Mouse (Mus musculus): ENCODE data around the gene Sdk2.

DNA sequence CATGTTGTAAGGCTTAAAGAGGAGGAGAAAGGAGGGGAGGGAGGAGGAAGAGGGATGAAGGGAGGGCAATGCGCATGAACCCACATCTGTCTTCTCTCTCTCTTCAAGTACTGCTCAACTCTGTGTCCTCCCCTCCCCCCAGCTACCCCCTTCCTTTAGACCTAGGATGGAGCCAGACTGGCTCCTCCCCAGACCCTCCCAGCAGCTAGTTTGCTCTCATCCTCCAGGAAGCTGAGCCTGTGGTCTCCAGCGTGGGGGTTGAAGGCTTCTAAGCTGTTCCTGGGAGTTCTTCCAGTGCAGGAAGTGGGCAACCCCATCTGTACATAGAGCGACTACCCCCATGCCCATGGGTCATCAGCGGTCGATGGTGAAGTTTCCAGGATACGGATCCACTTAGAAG is 38.8 kb downstream of the Sdk2 start:
- TF ChIP-seq SIN3A (IDR thresholded peaks at IDR 0.05; ENCODE audit: low read length), result no peak
- TF ChIP-seq CTCF (IDR thresholded peaks at IDR 0.05 in 2 of 3, conservative IDR thresholded peaks at IDR 0.05 in 1 of 3; ENCODE audit: control insufficient read depth in 1 of 3, insufficient read depth in 1 of 3, low read depth in 2 of 3, low read length in 3 of 3, poor library complexity in 1 of 3, severe bottlenecking in 1 of 3), result no peak
- no peak for TF ChIP-seq RAD21 (IDR thresholded peaks at IDR 0.05; ENCODE audit: low read depth, low read length)
- no peak for TF ChIP-seq POLR2A (IDR thresholded peaks at IDR 0.05; ENCODE audit: control insufficient read depth in 1 of 2, insufficient read depth in 1 of 2, low read depth in 1 of 2, low read length in 2 of 2, poor library complexity in 1 of 2)
- no peak for TF ChIP-seq CHD2 (IDR thresholded peaks at IDR 0.05; ENCODE audit: low read length)
- no peak for TF ChIP-seq RCOR1 (IDR thresholded peaks at IDR 0.05; ENCODE audit: low read depth, low read length)
- TF ChIP-seq EP300 (IDR thresholded peaks at IDR 0.05; ENCODE audit: low read depth in 1 of 2, low read length in 2 of 2), result no peak
